Mouse (Mus musculus) thymus, postnatal 36 days (tissue): ENCODE measurements around the gene Vps13c.
A peak's percentile ranks its signal among the peaks of the same experiment; 100 is the strongest.

Experiments used
- DNase-seq, 2 experiments: peaks; one replicate each; pipeline ENCODE4 v3.0.0; 2022; ENCODE audit warnings: mixed read lengths in 2 of 2

Vps13c gene

DNA sequence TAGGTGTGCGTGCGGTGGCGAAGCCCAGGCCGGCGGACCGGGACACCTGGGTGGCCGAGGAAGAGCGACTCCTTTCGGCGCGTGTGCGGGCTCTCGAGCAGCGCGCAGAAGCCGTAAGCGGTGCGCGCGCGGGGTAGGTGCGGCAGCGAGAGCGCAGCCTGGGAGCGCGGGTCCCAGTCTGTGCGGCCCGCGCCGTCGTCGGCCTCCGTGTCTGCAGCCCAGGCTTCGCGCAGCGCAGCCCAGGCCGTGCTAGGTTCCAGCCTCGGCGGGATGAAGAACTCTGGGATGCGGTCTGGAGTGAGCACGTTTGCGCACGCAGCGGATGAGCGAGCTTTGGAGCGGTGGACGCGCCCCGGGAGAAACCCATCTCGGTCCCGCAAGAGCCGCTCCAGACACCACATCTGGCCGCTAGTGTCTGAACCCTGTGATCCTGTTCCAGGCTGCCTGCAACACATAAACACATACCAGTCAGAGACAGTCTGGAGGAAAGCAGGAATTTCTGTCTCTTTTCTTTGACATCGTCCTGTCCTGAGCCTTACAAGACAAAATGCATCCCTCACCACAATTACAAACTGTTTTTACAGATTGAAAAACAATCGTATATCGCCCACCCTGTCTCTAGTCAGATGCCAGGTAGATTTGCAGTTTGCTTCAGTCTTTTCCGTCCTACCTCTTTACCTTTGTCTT lies 8.7 kb upstream of the Vps13c start:
- no peak for DNase-seq

DNA sequence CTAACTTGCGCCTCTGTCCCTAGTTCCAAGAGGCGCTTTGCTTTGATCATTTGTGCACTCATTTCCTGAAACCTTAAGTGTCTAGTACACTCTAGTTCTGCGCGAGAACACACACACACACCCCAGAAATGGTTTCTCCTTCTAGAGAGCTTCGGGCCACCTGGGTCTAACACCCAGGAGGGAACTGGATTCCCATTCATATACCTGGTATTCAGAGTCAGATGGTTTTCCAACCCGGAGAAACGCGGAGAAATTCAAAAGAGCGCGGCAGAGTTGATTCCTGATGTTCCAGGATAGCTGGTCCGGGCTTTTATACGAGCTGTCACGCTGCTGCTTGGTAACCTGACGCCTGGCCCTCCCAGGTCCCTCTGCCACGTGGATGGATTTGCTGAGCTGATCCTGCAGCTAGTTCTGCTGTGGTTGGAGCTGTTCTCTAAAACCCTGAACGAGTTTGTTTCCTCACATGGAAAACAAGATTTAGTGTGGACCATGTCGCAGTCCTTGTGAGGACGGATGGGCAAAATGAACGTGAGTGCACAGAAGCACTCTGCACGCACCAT lies 8.1 kb upstream of the Vps13c start, which contains the start of gene C2cd4a:
Gene C2cd4a (minus strand): TSS at position 285 of the 560 bp plus-strand sequence.
- no peak for DNase-seq

DNA sequence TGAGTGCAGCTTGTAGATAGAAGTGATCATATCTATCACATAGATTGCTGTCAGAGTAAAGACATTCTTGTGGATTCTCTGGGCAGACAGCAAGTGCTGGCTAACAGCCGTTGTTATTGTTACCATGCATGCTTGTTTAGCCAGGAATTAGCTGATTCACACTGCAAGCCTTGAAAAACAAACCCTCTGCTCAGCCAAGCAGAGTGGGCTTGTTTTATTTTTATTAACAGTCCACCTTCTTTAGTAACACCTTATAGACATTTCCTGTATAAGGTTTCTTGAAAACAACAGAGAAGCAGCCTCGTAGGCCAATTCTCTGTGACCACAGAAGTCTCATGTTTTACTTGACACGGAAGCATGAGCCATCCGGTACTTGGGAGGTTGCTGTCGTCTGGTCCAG lies 5.7 kb upstream of the Vps13c start:
- DNase-seq = no peak

DNA sequence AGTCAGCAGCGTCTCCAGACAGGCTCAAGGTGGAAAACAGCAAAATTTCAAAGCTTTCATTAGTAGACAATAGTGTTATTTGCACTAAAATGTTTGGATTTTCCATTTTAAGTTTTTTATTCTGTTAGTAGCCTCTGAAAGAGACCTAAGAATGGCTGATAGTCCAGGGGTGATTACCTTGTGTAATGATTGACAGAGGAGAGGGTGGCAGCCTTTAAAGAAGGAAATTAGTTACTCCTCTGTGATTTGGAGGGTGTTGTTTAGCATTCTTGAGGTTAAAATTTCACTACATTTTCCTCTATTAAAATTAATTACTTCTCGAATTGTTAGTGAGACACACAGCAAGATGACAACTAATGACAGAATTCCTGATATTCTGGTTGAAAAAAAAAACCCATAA lies 2.9 kb upstream of the Vps13c start:
- no peak for DNase-seq

DNA sequence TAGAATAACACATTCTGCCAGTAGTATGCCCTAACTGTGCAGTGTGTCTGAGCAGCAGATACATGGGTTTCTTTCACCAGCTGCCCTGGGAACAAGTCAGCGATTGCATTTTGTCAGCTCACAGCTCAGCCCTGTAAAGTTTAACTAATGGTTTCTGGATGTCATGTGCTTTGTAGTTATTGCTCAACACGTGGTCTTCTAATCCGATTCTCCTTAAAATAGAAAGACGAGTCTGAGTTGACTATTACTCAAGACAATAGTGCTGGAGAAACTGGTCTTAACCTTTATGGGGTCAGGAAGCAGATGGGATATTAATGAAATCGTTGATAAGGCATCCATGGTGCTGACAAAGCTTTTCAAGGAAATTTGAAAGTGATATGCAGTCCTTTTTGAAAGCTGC lies 2.6 kb downstream of the Vps13c start:
- DNase-seq = no peak

DNA sequence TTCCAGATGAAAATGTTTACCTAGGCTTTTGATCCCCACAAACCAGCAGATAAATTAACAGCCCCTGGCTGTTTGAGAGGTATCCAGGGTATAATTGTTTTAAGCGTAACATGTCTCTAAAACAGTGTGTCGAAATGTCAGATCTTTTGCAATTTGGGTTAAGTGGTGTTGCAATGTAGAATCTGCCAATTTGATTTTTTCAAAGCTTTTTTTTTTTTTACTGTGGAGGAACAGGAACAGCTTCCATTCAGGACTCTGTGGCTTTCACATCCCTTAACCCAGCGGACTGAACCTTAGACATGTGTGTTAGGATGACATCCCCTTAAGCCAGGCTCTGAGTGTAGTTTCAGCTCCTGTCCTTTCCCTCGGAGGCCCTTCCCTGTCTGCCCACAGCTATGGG lies 4.8 kb downstream of the Vps13c start:
- DNase-seq = no peak

DNA sequence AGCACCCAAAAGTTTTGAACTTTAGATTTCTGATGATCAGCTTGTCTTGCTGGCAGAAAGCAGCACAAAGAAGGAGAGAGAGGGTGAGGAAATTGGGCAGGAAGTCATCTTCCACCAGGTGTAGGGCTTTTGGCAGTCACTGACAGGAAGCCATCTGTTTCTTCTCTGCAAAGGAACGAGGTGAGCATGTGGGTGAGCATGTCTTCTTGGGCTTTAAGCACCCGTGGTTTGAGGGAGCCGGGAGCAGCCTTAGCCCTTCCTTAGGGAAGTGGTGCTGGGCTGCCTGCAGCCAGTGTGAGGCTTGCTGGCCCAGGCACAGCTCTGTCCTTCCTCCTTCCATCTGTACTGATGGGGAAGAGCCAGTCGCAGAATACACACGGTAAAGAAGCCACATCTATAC lies 5.5 kb downstream of the Vps13c start:
- peak; percentile 59 to 66 for DNase-seq

DNA sequence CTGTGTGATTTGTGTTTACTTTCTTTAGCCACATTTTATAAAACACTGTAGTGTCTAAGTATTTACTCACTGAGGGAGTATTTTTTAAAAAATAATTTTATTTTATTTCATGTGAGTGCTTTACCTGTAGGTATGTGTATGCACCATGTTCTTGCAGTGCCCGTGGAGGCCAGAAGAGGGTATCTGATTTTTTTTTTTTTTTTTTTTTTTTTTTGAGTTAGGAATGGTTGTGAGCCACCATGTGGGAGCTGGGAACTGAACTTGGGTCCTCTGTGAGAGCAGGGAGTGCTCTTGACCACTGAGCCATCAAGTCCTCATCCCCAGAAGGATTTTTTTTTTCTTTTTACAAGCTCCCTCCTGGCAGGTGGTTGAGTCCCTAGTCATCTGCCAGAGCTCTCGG lies 5.9 kb downstream of the Vps13c start:
- no peak for DNase-seq

DNA sequence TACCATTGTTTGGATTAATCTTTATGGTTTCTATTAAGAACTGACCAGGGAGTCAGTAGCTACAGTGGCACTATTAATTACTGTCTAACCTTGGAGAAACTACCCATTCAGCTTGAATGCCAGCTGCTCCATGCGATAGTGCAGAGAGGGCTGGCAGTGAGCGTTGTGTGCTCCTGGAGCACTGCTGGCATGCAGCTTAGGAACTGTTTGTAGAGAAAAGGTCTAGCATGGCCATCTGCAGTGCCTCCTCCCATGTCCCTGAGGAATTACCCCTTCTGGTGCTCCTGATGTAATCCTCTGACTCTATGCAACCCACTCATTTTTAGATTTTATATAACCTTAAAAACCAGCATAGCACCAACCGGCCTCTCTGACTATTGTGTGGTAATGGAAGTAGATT lies 7.4 kb downstream of the Vps13c start:
- DNase-seq = no peak

DNA sequence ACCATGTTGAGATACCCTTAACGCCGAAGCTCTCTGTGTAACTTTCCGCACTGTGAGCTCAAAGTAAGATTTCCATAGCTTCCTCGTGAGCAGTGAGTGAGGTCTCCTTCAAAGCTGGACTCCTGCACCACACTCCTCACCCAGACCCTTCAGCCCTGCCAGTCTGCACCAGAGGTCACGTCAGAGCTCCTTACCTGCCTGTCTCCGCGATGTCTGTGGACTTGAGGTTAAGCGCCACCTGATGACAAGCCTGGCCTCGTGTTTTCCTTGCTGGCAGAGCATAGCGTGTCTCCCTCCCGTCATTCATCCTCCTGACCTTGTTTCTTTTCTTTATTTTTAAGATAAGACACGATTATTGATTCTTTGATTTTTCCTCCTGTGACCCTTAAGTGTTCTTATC lies 9.2 kb downstream of the Vps13c start:
- DNase-seq = no peak

DNA sequence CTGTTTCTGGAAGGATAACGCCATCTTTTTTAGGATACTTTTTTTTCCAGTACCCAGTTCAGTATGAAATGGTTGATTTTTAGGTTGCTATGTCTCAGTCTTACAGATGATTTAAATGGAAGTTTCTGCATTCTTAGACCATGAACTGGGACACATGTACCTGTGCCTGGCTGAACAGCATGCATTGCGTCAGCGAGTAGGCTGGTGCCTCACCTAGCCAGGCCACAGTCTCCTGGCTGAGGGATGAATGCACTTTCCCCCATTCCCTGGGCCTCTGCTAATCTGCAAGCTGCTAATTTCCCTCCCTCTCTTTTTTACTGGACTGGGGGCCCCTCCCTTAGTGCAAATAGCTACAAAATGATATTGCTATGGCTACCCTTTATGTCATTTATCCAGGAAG lies 9.7 kb downstream of the Vps13c start:
- DNase-seq = no peak

DNA sequence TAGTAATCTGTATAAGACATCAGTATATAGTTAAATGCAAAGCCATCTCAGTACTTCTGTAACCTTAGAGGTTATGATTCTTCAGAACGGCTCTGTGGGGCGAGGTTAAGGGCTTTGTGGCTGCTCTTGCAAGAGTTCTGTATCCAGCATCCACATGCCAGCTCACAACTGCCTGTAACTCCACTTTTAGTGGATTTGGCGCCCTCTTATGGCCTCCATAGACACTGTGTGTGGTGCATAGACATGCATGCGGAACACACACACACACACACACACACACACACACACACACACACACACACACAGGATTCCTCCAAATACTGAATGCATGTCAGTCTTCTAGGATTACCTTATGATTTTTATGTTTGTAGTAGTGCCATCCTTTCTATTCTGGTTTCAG lies 11.0 kb downstream of the Vps13c start:
- DNase-seq = peak; percentile 35 to 36

DNA sequence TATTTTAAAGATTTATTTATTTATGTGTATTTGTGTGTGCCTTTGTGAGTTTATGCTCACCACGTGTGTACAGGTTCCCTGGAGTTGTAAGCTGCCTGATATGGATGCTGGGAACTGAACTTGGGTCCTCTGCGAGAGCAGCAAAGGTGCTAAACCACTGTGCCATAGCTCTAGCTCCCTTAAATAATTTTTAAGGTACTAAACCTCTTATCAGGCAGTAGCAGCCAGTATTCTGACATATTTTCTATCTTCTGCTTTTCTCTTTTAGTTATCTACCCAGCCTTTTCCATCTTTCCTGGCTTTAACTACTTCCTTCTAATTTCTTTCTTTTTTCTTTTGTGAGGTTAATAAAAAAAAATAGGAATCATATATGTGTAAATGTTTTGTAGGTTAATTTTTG lies 20.1 kb downstream of the Vps13c start:
- DNase-seq = no peak

DNA sequence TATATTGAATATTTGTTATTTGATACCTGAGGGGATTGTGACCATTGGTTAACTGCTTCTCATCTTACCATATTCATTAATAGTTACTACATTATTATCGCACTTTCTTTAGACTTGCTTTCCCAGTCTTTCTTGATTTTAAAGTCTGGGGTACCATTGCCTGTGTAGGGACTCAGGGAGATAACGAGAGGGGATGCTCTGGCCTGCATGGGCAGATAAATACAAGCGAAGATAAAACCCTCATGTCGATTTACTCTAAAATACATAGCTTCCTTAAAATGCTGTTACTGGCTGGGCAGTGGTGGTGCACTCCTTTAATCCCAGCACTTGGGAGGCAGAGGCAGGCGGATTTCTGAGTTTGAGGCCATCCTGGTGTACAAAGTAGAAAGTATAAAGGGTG lies 23.1 kb downstream of the Vps13c start:
- no peak for DNase-seq

DNA sequence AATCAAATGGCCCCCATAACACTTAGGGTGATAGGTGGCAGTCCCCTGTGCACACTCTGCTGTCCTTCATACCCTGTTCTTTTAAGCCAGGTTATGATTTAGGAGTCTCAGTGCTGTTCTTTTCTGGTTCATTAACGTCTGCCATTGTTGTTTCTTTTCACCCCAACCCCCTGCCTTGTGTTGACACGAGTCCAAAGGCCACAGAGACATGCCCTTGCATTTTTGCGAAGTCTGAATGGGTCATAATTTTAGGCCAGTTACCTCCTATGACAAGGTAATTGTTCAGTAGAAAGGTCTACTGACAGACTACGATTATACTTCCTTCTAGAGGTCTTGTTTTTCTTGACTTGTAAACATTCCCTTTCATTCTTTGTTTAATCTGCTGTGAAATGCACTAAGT lies 23.8 kb downstream of the Vps13c start:
- DNase-seq = no peak

DNA sequence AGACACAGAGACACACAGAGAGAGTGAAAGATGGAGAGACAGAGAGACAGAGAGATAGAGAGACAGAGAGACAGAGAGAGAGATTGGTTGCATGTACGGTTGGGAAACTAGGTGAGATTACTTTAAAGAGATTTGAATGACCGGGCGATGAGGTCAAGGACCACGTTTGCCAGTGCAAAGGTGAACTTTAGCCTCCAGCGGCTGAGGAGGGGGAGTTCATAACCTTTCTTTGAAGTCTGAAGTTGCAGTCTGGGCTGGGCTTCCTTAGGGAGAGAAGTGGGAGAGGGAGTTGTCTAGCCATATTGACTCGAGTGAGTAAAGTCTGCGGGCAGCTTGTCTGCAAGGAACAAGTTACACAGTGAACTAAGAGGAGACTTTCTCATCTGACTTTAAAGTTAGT lies 25.2 kb downstream of the Vps13c start:
- no peak for DNase-seq

DNA sequence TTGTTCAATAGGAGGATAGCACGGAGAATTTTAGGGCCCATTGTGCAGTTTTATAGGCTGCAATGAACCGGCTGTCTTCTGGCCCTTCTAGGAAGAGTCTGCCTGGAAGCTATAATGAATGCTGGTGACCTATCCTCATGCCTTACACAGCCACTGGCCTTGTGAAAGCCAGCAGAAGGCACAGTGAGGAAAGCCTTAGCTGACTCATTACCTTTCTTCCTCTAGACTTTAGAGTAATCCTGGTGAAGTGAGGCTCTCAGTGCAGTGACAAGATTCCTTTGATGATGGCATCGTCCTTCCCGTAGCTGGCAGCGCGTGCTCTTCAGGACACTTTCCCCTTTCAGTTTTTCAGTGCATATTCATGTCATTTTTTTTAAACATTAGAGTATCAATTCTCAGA lies 27.2 kb downstream of the Vps13c start:
- DNase-seq = no peak

DNA sequence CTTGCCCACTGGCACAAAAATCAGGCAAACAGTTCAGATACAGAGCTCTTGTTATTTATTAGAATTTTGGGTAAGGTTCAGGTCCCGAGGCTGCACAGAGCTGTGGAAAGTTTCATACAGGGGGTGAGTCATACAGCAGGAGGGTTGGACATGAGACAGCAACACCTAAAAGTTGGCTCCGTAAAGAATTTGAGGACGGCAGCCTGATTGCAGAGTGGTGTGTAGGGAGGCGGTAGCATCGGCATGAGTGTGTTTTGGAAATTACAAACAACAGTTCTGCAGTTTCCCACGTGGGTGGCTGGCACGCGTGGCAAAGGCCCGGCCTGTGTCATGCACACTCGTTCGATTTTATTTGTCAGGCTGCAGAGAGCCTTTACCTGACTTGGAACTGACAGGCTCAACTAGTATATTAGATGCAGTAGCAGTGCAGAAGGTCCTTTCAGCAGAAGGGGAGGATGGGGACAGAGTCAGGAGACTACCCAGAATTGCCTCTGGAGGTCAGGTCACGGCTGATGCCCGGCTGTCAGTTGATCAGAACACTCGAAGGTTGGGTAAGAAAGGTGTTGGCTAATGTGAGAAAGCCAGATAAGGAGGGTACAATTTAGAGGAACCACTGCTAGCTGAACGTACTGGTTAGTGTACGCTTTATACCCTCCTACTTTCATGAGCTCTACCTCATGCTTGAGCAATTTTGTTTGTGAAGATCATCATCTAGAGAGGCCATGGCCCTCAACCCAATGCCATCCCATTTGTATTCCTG lies 29.7 kb downstream of the Vps13c start:
- DNase-seq = no peak

DNA sequence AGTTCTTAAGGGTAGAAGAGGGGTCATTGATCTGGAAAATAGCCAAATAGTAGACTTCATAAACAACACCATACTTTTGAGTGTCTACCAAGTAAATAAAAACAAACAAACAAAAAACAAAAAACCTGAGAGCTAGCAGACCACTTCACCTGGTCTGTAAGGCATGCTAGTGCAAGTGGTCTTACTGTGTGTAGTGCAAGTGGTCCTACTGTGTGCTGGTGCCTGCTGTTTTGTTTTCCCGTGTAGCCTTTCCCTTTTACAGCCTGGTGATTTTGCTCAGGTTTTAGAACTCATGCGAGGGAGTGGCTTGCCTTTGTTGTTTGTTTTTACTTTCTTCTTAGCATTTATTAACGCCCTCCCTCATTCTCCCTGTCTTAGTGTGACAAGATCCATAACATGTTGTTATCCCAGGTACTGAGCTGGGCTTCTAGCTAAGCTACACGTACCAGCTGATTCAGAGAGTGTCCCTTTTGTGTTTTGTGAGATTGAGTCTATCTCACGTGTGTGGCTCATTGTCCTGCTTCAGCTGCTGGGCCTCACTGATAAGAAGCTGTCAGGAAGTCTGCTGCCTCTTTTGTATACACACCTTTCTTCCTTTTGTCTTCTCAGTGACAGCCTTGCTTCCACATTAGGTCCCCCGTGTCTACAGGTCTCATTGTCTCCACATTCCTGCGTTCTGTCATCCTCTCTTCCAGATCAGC lies 34.5 kb downstream of the Vps13c start:
- no peak for DNase-seq

DNA sequence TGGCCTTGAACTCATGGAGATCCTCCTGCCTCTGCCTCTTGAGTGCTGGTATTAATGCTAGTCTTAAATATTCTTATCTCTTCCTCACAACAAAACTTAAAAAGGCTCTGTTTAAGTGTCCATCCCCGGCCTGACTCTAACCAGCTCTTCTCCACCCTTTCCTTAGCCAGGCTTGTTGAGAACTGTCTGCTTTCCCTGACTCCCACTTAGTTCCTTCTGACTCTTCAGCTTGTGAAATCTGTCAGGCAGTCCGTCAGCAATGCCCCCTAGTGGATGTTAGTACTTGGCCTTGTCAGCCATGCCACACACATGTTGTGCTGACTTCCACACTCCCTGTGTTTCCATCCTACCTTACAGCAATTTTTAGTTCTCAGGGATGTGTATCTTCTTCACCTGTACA lies 35.1 kb downstream of the Vps13c start:
- peak; percentile 22 to 30 for DNase-seq

DNA sequence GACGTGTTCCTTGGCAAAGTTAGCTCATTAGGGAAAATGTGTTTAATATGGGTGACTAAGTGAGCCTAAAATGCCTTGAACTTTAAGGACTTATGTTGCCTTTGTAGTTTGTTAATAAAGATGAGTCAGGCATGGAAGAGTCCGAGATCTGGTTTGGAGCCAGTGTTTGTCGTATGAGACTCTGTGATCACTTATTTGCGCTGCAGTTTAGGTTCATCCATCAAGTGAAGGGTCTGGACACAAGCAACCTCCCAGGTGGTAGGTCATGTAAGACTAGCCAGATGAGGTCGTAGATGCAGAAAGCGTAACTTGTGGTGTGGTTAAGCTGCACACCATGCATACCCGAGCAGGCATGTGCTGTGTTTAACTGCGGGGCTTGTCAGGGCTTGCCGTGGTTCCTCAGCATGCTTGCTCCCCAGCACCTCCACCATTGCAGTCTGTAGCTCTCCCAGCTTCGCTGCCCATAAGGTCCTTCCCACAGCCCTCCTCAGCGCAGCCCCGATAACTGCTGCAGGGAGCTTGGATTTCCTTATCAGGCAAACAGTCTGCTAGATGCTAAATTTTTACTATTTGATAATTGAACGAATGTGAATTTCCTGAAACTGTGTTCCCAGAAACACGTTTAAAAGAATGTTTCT lies 37.0 kb downstream of the Vps13c start:
- DNase-seq = no peak

DNA sequence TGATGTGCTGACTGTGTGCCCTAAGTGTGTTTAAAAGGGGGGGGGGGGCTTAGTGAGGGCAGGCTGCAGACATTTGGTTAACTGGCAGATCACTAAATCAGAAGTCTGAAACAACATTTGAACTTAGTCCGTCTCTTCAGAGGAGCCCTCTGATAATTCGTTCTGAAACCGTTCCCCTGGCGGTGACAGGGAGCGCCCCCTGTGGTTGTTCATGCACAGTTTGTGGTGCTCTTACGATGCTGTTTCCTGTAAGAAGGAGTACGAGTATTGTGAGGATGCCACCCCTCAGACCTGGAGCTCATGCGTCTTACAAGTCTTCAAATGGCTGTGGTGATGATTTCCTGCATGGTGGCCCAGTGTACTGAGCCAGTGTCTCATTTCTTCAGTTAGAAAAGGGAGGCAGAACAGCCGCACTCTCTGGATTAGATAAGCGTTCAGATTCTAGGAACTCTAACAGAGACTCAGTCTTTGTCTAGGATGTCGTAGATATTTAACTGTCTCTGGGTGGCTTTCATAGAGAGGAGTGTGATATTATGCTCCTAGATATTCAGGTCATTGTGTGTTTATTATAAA lies 38.1 kb downstream of the Vps13c start:
- no peak for DNase-seq
